Mouse (Mus musculus) C2C12 (cell line): ENCODE measurements around the gene Thap7. TPM values are rescaled to one million over a fixed set of nuclear protein-coding genes. Genes with fewer than 3 reads are reported as not detected.
A peak's percentile ranks its signal among the peaks of the same experiment; 100 is the strongest.

ENCODE experiments used
- H3K27me3 ChIP-seq: one replicate; pipeline ENCODE4 v1.6.1; 2011; ENCODE audit not compliant: control insufficient read depth, insufficient read depth, insufficient read length
- H3K36me3 ChIP-seq: one replicate; pipeline ENCODE4 v1.6.1; 2011; ENCODE audit not compliant: control insufficient read depth, insufficient read depth
- H3K4me3 ChIP-seq: one replicate; pipeline ENCODE4 v1.5.1; 2011; ENCODE audit warnings: mild to moderate bottlenecking, control low read depth; ENCODE audit not compliant: poor library complexity, insufficient read depth, severe bottlenecking
- H3K79me2 ChIP-seq: one replicate; pipeline ENCODE4 v1.6.1; 2011; ENCODE audit not compliant: control insufficient read depth, insufficient read depth
- H3K79me3 ChIP-seq: one replicate; pipeline ENCODE4 v1.6.1; 2011; ENCODE audit warnings: low read depth, control low read depth
- H3ac ChIP-seq: one replicate; pipeline ENCODE3; 2011; ENCODE audit warnings: low read depth; ENCODE audit not compliant: control insufficient read depth, insufficient read length
- CEBPB ChIP-seq: IDR thresholded peaks from one replicate; pipeline ENCODE4 v1.6.1; 2011; ENCODE audit warnings: low read depth, mild to moderate bottlenecking, control low read depth, moderate library complexity
- CTCF ChIP-seq: IDR thresholded peaks from one replicate; pipeline ENCODE4 v1.5.1; 2011; ENCODE audit not compliant: control insufficient read depth, insufficient read depth, insufficient read length
- FOSL1 ChIP-seq: IDR thresholded peaks from one replicate; pipeline ENCODE4 v1.8.0; 2011; ENCODE audit warnings: mild to moderate bottlenecking, low read length; ENCODE audit not compliant: poor library complexity, insufficient read depth, severe bottlenecking
- MAX ChIP-seq: IDR thresholded peaks from one replicate; pipeline ENCODE4 v1.6.1; 2011; ENCODE audit warnings: mild to moderate bottlenecking, control low read depth
- MYOD1 ChIP-seq: IDR thresholded peaks from one replicate; pipeline ENCODE4 v1.6.1; 2011; ENCODE audit warnings: low read depth; ENCODE audit not compliant: control insufficient read depth, insufficient read length
- MYOG ChIP-seq: IDR thresholded peaks from one replicate; pipeline ENCODE4 v1.6.1; 2011; ENCODE audit not compliant: control insufficient read depth, insufficient read length; ENCODE audit errors: extremely low read depth
- USF1 ChIP-seq: IDR thresholded peaks from one replicate; pipeline ENCODE4 v1.6.1; 2011; ENCODE audit warnings: low read depth, mild to moderate bottlenecking, control low read depth, moderate library complexity
- polyA plus RNA-seq: library from polyadenylated mRNA; unstranded; fragments of >200 nt; fragmentation: generic; extraction: Trizol; gene quantifications from one replicate; pipeline ENCODE4 v1.2.1, GENCODE M21; 2012; ENCODE audit warnings: missing spikeins

Gene Thap7
- polyA plus RNA-seq, 1 experiment, result 55.7 TPM

DNA sequence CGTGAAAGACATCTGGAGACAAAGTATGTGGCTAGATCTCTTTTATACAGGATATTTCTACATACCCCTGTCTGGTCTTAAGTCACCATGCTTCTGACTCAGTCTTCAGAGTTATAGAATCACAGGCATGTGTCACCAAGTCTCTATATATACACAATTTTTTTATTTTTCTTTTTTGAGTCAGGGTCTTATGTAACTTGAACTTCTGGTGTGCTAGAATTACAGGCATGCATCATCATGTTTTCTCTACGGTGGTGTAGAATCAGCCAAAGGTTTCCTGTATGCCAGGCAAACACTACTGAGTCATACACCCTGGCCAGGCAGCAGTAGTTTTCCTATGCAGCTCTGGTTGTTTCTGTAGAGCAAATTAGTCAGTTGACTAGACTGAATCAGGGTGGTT is 11.7 kb upstream of the Thap7 start:
- Histone ChIP-seq H3ac (no peak overlapping the region), H3K4me3 (no peak overlapping the region), H3K79me2 (no peaks in the 10 kb centered on the region), H3K79me3 (no peaks in the 10 kb centered on the region), H3K27me3 (no peaks in the 10 kb centered on the region), H3K36me3 (no peaks in the 10 kb centered on the region)
- no peak for TF ChIP-seq MYOG
- TF ChIP-seq MYOD1, result no peak
- no peak for TF ChIP-seq CTCF
- no peak for TF ChIP-seq CEBPB
- no peak for TF ChIP-seq FOSL1
- TF ChIP-seq MAX, result no peak
- no peak for TF ChIP-seq USF1

GRCm38 (mm10) chr16:17536584-17536983 is 5.6 kb upstream of the Thap7 start:
- no peak overlapping the region for H3K4me3 ChIP-seq
- H3K79me2 ChIP-seq, result peaks cover 3% of the 10 kb centered on the region
- H3K27me3 ChIP-seq, result no peaks in the 10 kb centered on the region
- no peaks in the 10 kb centered on the region for H3K79me3 ChIP-seq
- H3ac ChIP-seq, result no peak overlapping the region
- TF ChIP-seq CTCF, result no peak
- H3K36me3 ChIP-seq, result no peaks in the 10 kb centered on the region

DNA sequence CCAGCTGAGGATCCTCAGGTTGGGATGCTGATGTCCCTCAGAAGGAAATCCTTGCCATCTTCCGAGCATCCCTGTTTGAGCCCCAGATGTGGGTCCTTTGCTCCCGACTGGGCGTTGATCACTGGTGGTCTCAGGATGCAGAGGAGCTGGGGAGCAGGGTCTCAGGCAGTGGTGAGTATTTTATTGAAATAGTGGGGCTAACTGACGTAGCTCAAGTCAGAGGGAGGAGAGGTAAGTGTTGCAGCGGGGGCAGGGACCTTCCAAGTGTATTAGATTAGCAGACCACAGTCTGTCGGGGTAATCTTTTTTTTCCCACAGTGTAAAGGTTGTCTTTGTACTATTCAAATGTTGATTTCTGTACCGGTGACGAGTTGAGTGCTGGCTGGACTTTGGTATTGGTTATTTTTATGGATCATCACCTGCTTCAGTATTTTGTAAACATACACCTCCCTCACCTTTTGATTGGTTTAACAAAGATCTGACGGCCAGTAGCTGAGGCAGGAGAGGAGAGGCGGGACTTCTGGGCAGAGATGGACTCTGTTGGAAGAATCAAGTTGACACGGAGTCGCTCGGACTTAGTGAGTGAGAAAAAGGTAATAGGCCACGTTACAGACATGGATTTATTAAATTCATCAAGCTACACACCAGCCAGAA is 1.9 kb upstream of the Thap7 start:
- no peak overlapping the region for H3K4me3 ChIP-seq
- H3K36me3 ChIP-seq, result peaks cover 15% of the 10 kb centered on the region
- TF ChIP-seq CEBPB, result no peak
- TF ChIP-seq MAX, result no peak
- no peak for TF ChIP-seq MYOD1
- no peak for TF ChIP-seq FOSL1
- TF ChIP-seq MYOG, result no peak
- TF ChIP-seq CTCF, result no peak
- no peak for TF ChIP-seq USF1
- H3ac ChIP-seq, result no peak overlapping the region
- H3K79me2 ChIP-seq, result peaks cover 32% of the 10 kb centered on the region
- no peaks in the 10 kb centered on the region for H3K27me3 ChIP-seq
- H3K79me3 ChIP-seq, result peaks cover 18% of the 10 kb centered on the region

DNA sequence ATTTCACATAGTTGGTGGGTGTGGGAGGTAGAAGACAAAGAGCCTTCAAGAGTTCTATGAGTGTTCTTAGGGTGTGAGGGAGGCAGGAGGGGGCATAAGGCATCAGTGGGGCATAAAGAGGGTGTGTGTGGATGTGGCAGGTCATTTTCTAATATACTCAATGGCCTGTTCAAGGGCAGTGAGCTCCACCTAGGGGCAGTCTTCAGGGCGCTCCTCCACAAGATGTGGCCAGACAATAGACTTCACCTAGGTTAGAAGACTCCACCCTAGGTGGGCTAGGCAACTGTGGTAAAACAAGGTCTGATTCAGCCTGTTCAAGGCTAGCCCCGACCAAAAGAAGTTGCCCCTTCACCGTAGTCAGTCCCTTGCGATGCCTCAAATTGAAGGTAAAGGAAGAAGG is 1.3 kb upstream of the Thap7 start:
- no peak overlapping the region for H3K4me3 ChIP-seq
- H3K79me3 ChIP-seq, result peaks cover 18% of the 10 kb centered on the region
- H3K27me3 ChIP-seq, result no peaks in the 10 kb centered on the region
- H3K79me2 ChIP-seq, result peaks cover 32% of the 10 kb centered on the region
- no peak for TF ChIP-seq CTCF
- TF ChIP-seq MAX, result no peak
- TF ChIP-seq FOSL1, result no peak
- TF ChIP-seq USF1, result no peak
- TF ChIP-seq CEBPB, result no peak
- TF ChIP-seq MYOG, result no peak
- no peak for TF ChIP-seq MYOD1
- H3K36me3 ChIP-seq, result peaks cover 20% of the 10 kb centered on the region
- H3ac ChIP-seq, result no peak overlapping the region

GRCm38 (mm10) chr16:17529981-17530586 is 852 bp downstream of the Thap7 start:
- peaks cover 41% of the 10 kb centered on the region for H3K36me3 ChIP-seq
- peak overlapping the region; percentile 83 for H3ac ChIP-seq
- peaks cover 18% of the 10 kb centered on the region for H3K79me3 ChIP-seq
- TF ChIP-seq MAX, result no peak
- no peak for TF ChIP-seq USF1
- TF ChIP-seq MYOD1, result no peak
- TF ChIP-seq FOSL1, result no peak
- TF ChIP-seq MYOG, result no peak
- no peak for TF ChIP-seq CEBPB
- no peak for TF ChIP-seq CTCF
- peaks cover 32% of the 10 kb centered on the region for H3K79me2 ChIP-seq
- H3K4me3 ChIP-seq, result peak overlapping the region; percentile 85
- no peaks in the 10 kb centered on the region for H3K27me3 ChIP-seq

- Histone ChIP-seq H3K79me2 (peaks cover 32% of the 10 kb centered on the region), H3K79me3 (peaks cover 18% of the 10 kb centered on the region), H3K27me3 (no peaks in the 10 kb centered on the region), H3K36me3 (peaks cover 58% of the 10 kb centered on the region), H3K4me3 (no peak overlapping the region), H3ac (no peak overlapping the region)
- TF ChIP-seq MYOD1, result no peak
- no peak for TF ChIP-seq MYOG
- TF ChIP-seq MAX, result no peak
- no peak for TF ChIP-seq USF1
- no peak for TF ChIP-seq CTCF
These were observed 2.7 kb downstream of the Thap7 start for GRCm38 (mm10) chr16:17528276-17528675.
